Mouse (Mus musculus) liver, embryonic 16.5 days (tissue): ENCODE measurements around the gene Lrp1. TPM values are rescaled to one million over a fixed set of nuclear protein-coding genes. Genes with fewer than 3 reads are reported as not detected.
"Not testable (repeated sequence)": the region's sequence is repeated elsewhere in the genome, so short reads cannot be mapped to it uniquely, and the experiment has no call there.

Experiments
- ATAC-seq: fragments of 200-750 bp; cut with Nextera tagmentation; 2 replicates; pipeline ENCODE4 v1.8.0; 2017; ENCODE audit warnings: low read depth, mild to moderate bottlenecking, moderate number of reproducible peaks, moderate library complexity
- H3K27ac ChIP-seq: fragments of 300-500 bp; sonication (generic); 2 replicates; pipeline ENCODE4 v1.5.1; 2014; ENCODE audit warnings: mild to moderate bottlenecking, low read length
- H3K27me3 ChIP-seq: fragments of 300-500 bp; sonication (generic); 2 replicates; pipeline ENCODE4 v1.6.1; 2014; ENCODE audit warnings: low read depth, low read length, mixed read lengths; ENCODE audit not compliant: control insufficient read depth, insufficient read depth
- H3K36me3 ChIP-seq: fragments of 300-500 bp; sonication (generic); 2 replicates; pipeline ENCODE4 v1.6.1; 2014; ENCODE audit warnings: mild to moderate bottlenecking; ENCODE audit not compliant: control insufficient read depth, insufficient read depth
- H3K4me1 ChIP-seq: fragments of 300-500 bp; sonication (generic); 2 replicates; pipeline ENCODE4 v1.6.1; 2014; ENCODE audit warnings: low read depth, low read length, mixed read lengths; ENCODE audit not compliant: control insufficient read depth
- H3K4me2 ChIP-seq: fragments of 300-500 bp; sonication (generic); 2 replicates; pipeline ENCODE4 v1.6.1; 2014; ENCODE audit warnings: low read depth, low read length, mixed read lengths
- H3K4me3 ChIP-seq: fragments of 300-500 bp; sonication (generic); 2 replicates; pipeline ENCODE4 v1.5.1; 2014; ENCODE audit warnings: low read depth, mild to moderate bottlenecking, low read length
- H3K9ac ChIP-seq: fragments of 300-500 bp; sonication (generic); 2 replicates; pipeline ENCODE4 v1.6.1; 2014; ENCODE audit warnings: low read depth, low read length
- H3K9me3 ChIP-seq: fragments of 300-500 bp; sonication (generic); replicated peaks from 2 replicates; pipeline ENCODE4 v1.6.1; 2016; ENCODE audit warnings: low read length; ENCODE audit not compliant: control insufficient read depth
- WGBS: fragments of 180-500 bp; shearing (Covaris S2); extraction: QIAGEN DNeasy Blood & Tissue Kit; methylation state at CpG from one replicate; pipeline ENCODE4 v1.1.7; 2014; ENCODE audit not compliant: insufficient replicate concordance; 5-methylcytosine and 5-hydroxymethylcytosine counted together
- polyA plus RNA-seq: library from polyadenylated mRNA; unstranded; fragments of >200 nt; fragmentation: Nextera tagmentation; extraction: Ambion mirVana; gene quantifications from 2 replicates; pipeline ENCODE4 v1.2.1, GENCODE M21; 2015

Gene Lrp1
- polyA plus RNA-seq, 1 experiment from 2014 or later = 36.3 TPM

DNA sequence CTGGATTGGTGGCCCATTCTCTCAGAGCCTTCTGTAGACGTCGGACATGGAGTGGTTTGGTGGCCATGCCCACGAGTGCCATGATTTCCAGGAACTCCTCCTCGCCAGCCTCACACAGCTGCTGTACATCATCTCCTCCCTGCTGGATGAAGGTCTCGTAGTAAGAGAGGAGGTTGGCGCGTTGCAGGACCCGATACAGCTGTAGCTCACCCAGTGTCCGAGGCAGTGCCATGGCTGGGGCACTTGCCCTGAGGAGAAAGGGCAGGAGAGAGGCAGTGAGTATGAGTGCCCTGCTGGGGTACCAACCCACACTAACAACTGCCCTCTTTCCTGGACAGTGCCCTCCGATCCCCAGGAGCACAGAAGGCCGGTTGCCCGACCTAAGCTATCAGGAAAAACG, 43.9 kb upstream of the Lrp1 start:
- peak overlapping the region; percentile 59 for H3K4me3 ChIP-seq
- H3K9ac ChIP-seq = no peak overlapping the region
- H3K27ac ChIP-seq = no peak overlapping the region
- H3K9me3 ChIP-seq = no peaks in the 10 kb centered on the region
- H3K27me3 ChIP-seq = peaks cover 66% of the 10 kb centered on the region
- peak overlapping the region; percentile 53 for H3K4me2 ChIP-seq
- peaks cover 31% of the 10 kb centered on the region for H3K4me1 ChIP-seq
- ATAC-seq = no peak
- WGBS = 37% methylated on average over 13 of the region's 13 CpGs
- H3K36me3 ChIP-seq = no peaks in the 10 kb centered on the region; the same call in 1 of the 2 replicates

- H3K9me3 ChIP-seq = no peaks in the 10 kb centered on the region
- H3K9ac ChIP-seq = no peak overlapping the region
- peaks cover 31% of the 10 kb centered on the region for H3K4me1 ChIP-seq
- WGBS = 38% methylated on average over 16 of the region's 16 CpGs
- H3K27me3 ChIP-seq = peaks cover 62% of the 10 kb centered on the region
- no peak overlapping the region for H3K27ac ChIP-seq
- no peaks in the 10 kb centered on the region; the same call in 1 of the 2 replicates for H3K36me3 ChIP-seq
- no peak overlapping the region for H3K4me2 ChIP-seq
- H3K4me3 ChIP-seq = no peak overlapping the region
- no peak for ATAC-seq
Measured at GRCm38 (mm10) chr10:127664166-127664565, 43.2 kb upstream of the Lrp1 start.

DNA sequence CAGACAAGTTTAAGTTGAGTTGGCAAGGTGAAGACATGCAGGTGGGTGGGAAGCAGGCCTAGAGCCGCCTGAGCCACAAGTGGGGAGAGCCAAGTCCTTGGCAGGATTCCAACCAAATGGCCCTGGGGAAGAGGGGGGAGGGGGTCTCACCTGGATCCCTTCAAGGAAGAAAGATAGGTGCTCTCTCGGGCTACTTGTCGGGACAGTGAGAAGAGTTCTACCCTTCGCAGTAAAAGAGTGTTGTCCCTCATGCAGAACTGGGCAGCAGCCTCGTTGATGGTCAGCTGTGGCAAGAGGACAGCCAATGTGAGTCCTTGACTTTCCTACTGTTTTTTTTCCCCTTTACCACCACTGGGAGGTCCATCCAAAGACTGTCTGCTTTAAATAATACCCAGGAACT, 42.6 kb upstream of the Lrp1 start:
- 41% methylated on average over 5 of the region's 5 CpGs for WGBS
- ATAC-seq = no peak
- Histone ChIP-seq H3K9ac (no peak overlapping the region), H3K27ac (no peak overlapping the region), H3K36me3 (no peaks in the 10 kb centered on the region; the same call in 1 of the 2 replicates), H3K4me2 (no peak overlapping the region), H3K27me3 (peaks cover 56% of the 10 kb centered on the region), H3K9me3 (no peaks in the 10 kb centered on the region), H3K4me1 (peaks cover 31% of the 10 kb centered on the region), H3K4me3 (no peak overlapping the region)

DNA sequence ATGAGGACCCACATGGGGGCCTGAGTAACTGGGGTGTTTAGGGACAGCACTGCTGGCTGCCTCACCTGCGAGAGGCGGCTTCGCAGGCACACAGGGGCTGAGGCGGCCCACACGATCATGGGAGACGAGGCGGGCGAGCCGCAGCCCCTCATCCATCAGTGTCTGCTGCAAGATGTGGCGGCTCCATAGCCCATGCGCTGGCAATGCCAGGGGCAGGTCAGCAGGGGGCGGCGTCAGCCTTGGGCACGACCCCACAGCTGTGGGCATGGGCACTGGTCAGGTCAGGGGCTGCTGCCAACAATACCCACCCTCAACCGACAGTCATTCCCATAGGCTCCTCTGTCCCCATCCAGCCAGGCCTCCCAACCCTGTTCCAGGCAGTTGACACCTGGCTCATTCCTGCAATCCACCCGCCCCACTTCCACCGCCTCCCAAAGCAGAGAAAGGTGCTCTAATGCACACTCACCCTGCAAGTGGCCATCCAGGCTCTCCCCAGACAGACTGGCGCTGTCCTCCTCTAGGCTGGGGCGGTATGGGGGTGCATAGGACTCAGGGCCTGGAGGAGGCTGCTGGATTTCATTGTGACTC, 41.8 kb upstream of the Lrp1 start:
- Histone ChIP-seq H3K27me3 (peaks cover 48% of the 10 kb centered on the region), H3K4me3 (no peak overlapping the region), H3K9me3 (no peaks in the 10 kb centered on the region), H3K4me1 (peaks cover 31% of the 10 kb centered on the region), H3K4me2 (peak overlapping the region; percentile 50), H3K36me3 (no peaks in the 10 kb centered on the region; the same call in 1 of the 2 replicates), H3K9ac (no peak overlapping the region), H3K27ac (peak overlapping the region; percentile 65)
- WGBS = 29% methylated on average over 19 of the region's 19 CpGs
- no peak for ATAC-seq

- no peaks in the 10 kb centered on the region for H3K9me3 ChIP-seq
- peak overlapping the region; percentile 19 for H3K4me3 ChIP-seq
- peaks cover 31% of the 10 kb centered on the region for H3K4me1 ChIP-seq
- peaks cover 42% of the 10 kb centered on the region for H3K27me3 ChIP-seq
- H3K36me3 ChIP-seq = no peaks in the 10 kb centered on the region; the same call in 1 of the 2 replicates
- WGBS = 5% methylated on average over 16 of the region's 16 CpGs
- peak overlapping the region; percentile 50 for H3K4me2 ChIP-seq
- 0 out of 2 replicates have a peak overlapping the region, but pooled peaks have one; percentile 15 for H3K9ac ChIP-seq
- peak overlapping the region; percentile 65 for H3K27ac ChIP-seq
- ATAC-seq = peak; percentile 48
Measured at GRCm38 (mm10) chr10:127661915-127662663, 41.1 kb upstream of the Lrp1 start.

- peaks cover 35% of the 10 kb centered on the region for H3K27me3 ChIP-seq
- peak overlapping the region; percentile 50 for H3K4me2 ChIP-seq
- H3K36me3 ChIP-seq = no peaks in the 10 kb centered on the region; the same call in 1 of the 2 replicates
- 34% methylated on average over 14 of the region's 14 CpGs for WGBS
- H3K9ac ChIP-seq = 0 out of 2 replicates have a peak overlapping the region, but pooled peaks have one; percentile 15
- no peak for ATAC-seq
- peaks cover 31% of the 10 kb centered on the region for H3K4me1 ChIP-seq
- H3K27ac ChIP-seq = peak overlapping the region; percentile 57
- H3K9me3 ChIP-seq = no peaks in the 10 kb centered on the region
- H3K4me3 ChIP-seq = peak overlapping the region; percentile 19
Measured at GRCm38 (mm10) chr10:127661291-127661914, 40.5 kb upstream of the Lrp1 start.

DNA sequence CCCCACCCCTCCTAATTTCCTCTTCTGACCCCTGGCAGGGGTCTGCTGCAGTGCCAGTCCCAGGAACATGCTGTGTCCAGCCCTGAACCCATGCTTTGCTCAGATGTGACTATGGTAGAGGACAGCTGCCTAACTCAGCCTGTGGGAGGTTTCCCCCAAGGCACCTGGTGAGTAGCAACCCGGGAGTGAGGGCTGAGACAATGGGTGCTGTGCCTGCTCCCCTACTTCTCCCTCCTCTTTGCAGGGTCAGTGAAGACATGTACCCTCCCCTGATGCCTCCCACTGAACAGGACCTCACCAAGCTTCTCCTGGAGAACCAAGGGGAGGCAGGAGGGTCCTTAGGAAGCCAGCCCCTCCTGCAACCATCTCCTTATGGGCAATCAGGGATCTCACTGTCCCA, 38.6 kb upstream of the Lrp1 start:
- Histone ChIP-seq H3K9ac (no peak overlapping the region), H3K36me3 (peaks cover 4% of the 10 kb centered on the region), H3K27me3 (peaks cover 16% of the 10 kb centered on the region), H3K27ac (no peak overlapping the region), H3K4me2 (no peak overlapping the region), H3K4me1 (peaks cover 31% of the 10 kb centered on the region), H3K9me3 (no peaks in the 10 kb centered on the region), H3K4me3 (no peak overlapping the region)
- WGBS = 56% methylated on average over 1 of the region's 1 CpGs
- ATAC-seq = no peak

GRCm38 (mm10) chr10:127658076-127658475, 37.1 kb upstream of the Lrp1 start:
- H3K4me1 ChIP-seq = peaks cover 20% of the 10 kb centered on the region
- no peak overlapping the region for H3K9ac ChIP-seq
- H3K4me2 ChIP-seq = no peak overlapping the region
- H3K4me3 ChIP-seq = no peak overlapping the region
- H3K27me3 ChIP-seq = peaks cover 6% of the 10 kb centered on the region
- WGBS = 21% methylated on average over 6 of the region's 6 CpGs
- H3K36me3 ChIP-seq = peaks cover 7% of the 10 kb centered on the region
- H3K9me3 ChIP-seq = no peaks in the 10 kb centered on the region
- no peak; the same call in 1 of the 2 replicates for ATAC-seq
- no peak overlapping the region for H3K27ac ChIP-seq

DNA sequence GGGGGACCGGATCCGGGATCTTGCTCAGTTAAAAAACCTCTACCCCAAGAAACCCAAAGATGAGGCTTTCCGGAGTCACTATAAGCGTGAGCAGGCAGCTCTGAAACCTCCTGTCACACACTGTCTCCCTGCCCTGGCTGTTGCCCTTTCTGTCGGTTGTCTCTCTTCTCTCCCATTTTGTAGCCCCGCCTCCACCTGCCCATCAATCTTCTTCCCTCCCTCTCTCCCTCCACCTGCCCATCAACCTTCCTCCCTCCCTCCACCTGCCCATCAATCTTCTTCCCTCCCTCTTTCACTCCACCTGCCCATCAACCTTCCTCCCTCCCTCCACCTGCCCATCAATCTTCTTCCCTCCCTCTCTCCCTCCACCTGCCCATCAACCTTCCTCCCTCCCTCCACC, 36.7 kb upstream of the Lrp1 start:
- not testable (repeated sequence) for H3K4me2 ChIP-seq, H3K27me3 ChIP-seq, H3K36me3 ChIP-seq, H3K9me3 ChIP-seq, ATAC-seq, H3K4me3 ChIP-seq, H3K27ac ChIP-seq, H3K9ac ChIP-seq
- WGBS = 72% methylated on average over 6 of the region's 6 CpGs
- peaks cover 15% of the 10 kb centered on the region for H3K4me1 ChIP-seq
